Mouse (Mus musculus) splenic B cell, adult 2 months (primary cell): Measurements from ENCODE around the gene Gm9573.

Experiments
- DNase-seq: peaks from one replicate; pipeline ENCODE4 v3.0.0-alpha.2; 2011; ENCODE audit warnings: low read depth, low spot score
- H3K27me3 ChIP-seq: 2 replicates; pipeline ENCODE4 v1.6.1; 2012; ENCODE audit warnings: mild to moderate bottlenecking, low read length, moderate library complexity, mixed read lengths; ENCODE audit not compliant: control insufficient read depth, poor library complexity, insufficient read depth, severe bottlenecking
- H3K36me3 ChIP-seq: 2 replicates; pipeline ENCODE4 v1.6.1; 2012; ENCODE audit warnings: mild to moderate bottlenecking, low read length, moderate library complexity, mixed read lengths; ENCODE audit not compliant: control insufficient read depth, poor library complexity, insufficient read depth, severe bottlenecking

The Gm9573 gene

GRCm38 (mm10) chr17:35626537-35626936, at the start of gene Gm9573:
Gene Gm9573, minus strand, starts transcription at chr17:35626637.
- DNase-seq: no peak
- H3K27me3 ChIP-seq: no peaks in the 10 kb centered on the region
- no peaks in the 10 kb centered on the region for H3K36me3 ChIP-seq

GRCm38 (mm10) chr17:35673416-35674035, 47.1 kb upstream of the Gm9573 start, which contains the start of gene Gtf2h4:
Gene Gtf2h4, minus strand, starts transcription at chr17:35673739.
- Histone ChIP-seq H3K27me3 (no peaks in the 10 kb centered on the region), H3K36me3 (no peaks in the 10 kb centered on the region)
- peak; percentile 96 for DNase-seq

DNA sequence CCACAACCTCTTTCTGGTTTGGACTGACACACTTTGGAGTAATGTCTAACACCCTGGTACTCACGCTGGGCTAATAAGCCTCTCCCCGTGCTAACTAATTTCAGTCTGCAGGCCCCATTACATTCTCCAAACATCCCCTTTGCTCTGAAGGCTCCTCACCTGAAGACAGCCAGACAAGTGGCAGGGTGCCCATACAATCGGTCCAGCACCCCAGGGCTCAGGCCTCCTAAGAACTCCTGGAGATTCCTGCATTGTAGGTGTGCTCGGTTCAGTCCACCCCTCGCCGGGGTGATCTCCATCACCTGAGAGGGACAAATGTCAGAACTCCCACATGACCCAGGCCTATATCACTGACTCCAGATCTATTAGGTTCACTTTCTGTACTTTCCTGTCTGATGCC, 46.1 kb upstream of the Gm9573 start:
- no peaks in the 10 kb centered on the region for H3K27me3 ChIP-seq

DNA sequence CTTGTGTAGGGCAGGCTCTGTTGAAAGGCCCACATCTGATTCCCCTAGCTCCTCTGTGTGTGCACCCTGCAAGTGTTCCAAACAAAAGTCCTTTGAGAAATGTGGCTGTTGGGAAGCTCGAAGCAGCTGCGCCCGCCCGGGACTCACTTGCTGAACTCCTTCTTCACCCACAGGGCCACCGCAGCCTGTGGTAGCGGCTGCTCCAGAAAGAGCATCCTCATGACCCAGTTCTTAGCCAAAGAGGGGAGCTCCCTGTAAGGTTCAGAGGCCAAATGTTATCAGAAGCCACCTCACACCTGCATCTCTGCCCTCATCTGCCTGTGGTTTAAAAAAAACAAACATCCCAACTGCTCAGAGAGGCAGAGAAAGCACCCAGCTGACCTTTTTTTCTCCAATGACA, 45.4 kb upstream of the Gm9573 start:
- Histone ChIP-seq H3K36me3 (no peaks in the 10 kb centered on the region), H3K27me3 (no peaks in the 10 kb centered on the region)
- DNase-seq: no peak

More for the DNA sequence above, 46.1 kb upstream of the Gm9573 start:
- no peak for DNase-seq
- H3K36me3 ChIP-seq: no peaks in the 10 kb centered on the region

- no peak for DNase-seq
- Histone ChIP-seq H3K27me3 (no peaks in the 10 kb centered on the region), H3K36me3 (no peaks in the 10 kb centered on the region)
Observed at GRCm38 (mm10) chr17:35669731-35670130, 43.3 kb upstream of the Gm9573 start.

GRCm38 (mm10) chr17:35667334-35668065, 41.1 kb upstream of the Gm9573 start, which contains the start of gene Vars2:
Gene Vars2, minus strand, starts transcription at chr17:35667592.
- peak; percentile 98 for DNase-seq
- Histone ChIP-seq H3K36me3 (no peaks in the 10 kb centered on the region; the same call in 1 of the 2 replicates), H3K27me3 (no peaks in the 10 kb centered on the region)

- no peaks in the 10 kb centered on the region; the same call in 1 of the 2 replicates for H3K36me3 ChIP-seq
- no peaks in the 10 kb centered on the region for H3K27me3 ChIP-seq
- peak; percentile 29 for DNase-seq
Observed at GRCm38 (mm10) chr17:35666851-35667256, 40.4 kb upstream of the Gm9573 start.

- DNase-seq: peak; percentile 63
- Histone ChIP-seq H3K36me3 (no peaks in the 10 kb centered on the region; the same call in 1 of the 2 replicates), H3K27me3 (no peaks in the 10 kb centered on the region)
Observed at GRCm38 (mm10) chr17:35665957-35666515, 39.6 kb upstream of the Gm9573 start.

DNA sequence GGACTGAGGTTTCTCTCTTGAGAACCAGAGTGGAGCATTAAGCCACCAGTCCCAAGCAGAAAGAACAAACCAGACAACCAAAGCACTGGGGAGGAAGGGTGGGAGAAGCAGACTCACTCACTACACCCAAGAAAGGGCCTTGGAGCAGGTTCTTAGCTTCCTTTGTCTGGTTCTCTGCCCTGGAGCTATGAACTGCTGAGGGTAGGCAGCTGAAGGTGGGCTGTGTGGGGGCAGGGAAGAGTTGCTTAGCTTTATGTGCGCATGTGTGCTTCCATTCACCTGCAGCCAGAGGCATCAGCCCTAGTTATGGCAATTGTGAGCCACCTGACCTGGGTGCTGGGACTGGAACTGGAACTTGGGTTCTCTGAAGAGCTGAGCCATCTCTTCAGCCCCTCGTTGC, 26.6 kb upstream of the Gm9573 start:
- no peak for DNase-seq
- no peaks in the 10 kb centered on the region for H3K27me3 ChIP-seq
- peaks cover 5% of the 10 kb centered on the region; the same call in 1 of the 2 replicates for H3K36me3 ChIP-seq

DNA sequence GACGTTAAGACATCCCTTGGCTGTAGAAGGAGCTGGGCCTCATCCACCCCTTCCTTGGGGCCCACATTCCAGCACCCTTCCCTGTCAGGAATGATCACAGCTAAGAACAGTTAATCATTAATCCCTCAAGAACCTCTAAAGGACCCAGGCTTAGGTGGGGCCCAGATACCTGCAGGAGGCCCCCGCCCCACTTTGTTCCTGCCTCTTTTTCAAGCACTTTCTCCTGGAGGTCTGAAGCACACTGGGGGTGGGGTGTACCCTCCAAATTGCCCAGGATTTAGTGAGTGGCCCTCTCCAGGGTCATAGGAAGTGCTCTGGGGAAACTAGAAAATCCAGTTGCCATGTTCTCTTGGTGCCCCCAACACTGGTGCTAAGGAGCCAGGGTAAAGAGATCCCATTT, 23.0 kb upstream of the Gm9573 start:
- Histone ChIP-seq H3K36me3 (no peaks in the 10 kb centered on the region), H3K27me3 (no peaks in the 10 kb centered on the region)
- DNase-seq: no peak

GRCm38 (mm10) chr17:35643609-35644236, 17.3 kb upstream of the Gm9573 start, which contains the start of gene Mucl3:
Gene Mucl3, minus strand, starts transcription at chr17:35643695.
- no peaks in the 10 kb centered on the region for H3K36me3 ChIP-seq
- H3K27me3 ChIP-seq: no peaks in the 10 kb centered on the region
- no peak for DNase-seq

- Histone ChIP-seq H3K27me3 (no peaks in the 10 kb centered on the region), H3K36me3 (no peaks in the 10 kb centered on the region)
- DNase-seq: no peak
Observed at GRCm38 (mm10) chr17:35639352-35639751, 12.9 kb upstream of the Gm9573 start.

- H3K27me3 ChIP-seq: no peaks in the 10 kb centered on the region
- DNase-seq: peak; percentile 41
- H3K36me3 ChIP-seq: no peaks in the 10 kb centered on the region
Observed at GRCm38 (mm10) chr17:35638475-35639190, 12.2 kb upstream of the Gm9573 start.

DNA sequence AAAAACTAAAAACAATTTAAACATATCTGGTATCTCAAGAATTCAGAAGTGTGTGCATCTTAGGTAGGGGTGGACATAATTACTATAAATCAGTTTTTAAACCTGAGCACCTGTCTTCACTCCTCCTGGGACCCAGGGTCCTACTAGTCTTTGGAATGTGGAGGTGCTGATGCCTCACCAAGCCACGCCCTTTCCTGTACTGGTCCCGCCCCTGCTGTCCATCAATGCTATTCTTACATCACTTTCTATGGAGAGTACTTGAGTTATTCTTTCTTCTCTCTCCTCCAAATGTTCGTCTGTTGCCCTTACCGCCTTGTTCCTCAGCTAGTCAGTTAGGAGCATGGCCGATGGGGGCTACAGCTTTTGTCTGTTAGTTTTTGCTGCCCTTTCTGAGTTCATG, 9.9 kb upstream of the Gm9573 start:
- peak; percentile 11 for DNase-seq
- no peaks in the 10 kb centered on the region for H3K27me3 ChIP-seq
- no peaks in the 10 kb centered on the region for H3K36me3 ChIP-seq
